Comparison of ENCODE assay signal across 9 mouse cellular contexts in the genomic region with DNA sequence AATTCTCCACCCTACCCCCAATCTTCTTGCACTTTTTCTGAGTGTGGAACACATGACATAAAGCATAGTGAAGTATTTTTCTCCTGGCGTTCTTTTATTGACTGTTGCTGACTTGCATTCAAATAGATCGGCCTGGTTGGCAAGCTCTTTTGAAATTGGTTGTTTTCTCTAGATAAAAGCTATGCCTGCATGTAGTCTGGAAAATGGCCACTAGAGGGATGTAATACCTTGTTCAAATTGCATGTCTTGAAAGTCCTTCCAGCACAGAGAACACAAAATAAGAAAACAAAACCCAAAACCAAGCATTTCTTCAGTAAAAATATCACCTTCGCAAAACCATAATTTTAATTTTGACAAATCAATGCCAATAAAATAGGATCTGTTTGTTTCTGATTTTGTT.
DNase-seq lines count a peak whose midpoint lies in the region; ATAC-seq and TF ChIP-seq lines count a peak whose summit lies in the region.
"Had no signal": no experiment of that assay in that cellular context is flagged by ENCODE, and none has a peak within 500 bp of the region (broad histone marks: within the 10 kb centered on the region; RNA-seq: fewer than 3 reads in every experiment).

No protein-coding gene starts in this region.

- no peak for ATAC-seq in erythroblast, adult 5-6 weeks (replicated peaks; ENCODE audit: low FRiP score, poor library complexity, severe bottlenecking)

- peak; percentile 81 for TF ChIP-seq CTCF in gastrocnemius, adult 2 months (IDR thresholded peaks at IDR 0.05)
- TF ChIP-seq CTCF in left cerebral cortex, adult 2 months (IDR thresholded peaks at IDR 0.05): peak; percentile 83

- no peak overlapping the region for H3K4me3 ChIP-seq in gastrocnemius, adult 2 months
- no peak overlapping the region for H3K4me3 ChIP-seq in left cerebral cortex, adult 2 months
- H3K4me3 ChIP-seq: neural tube, embryonic 13.5 days had no signal

- intact Hi-C loops in gastrocnemius, adult 2 months (cut with DNase I): loop anchor here (2.0 to 10.0 kb wide), 2 partner anchors 143 to 283 kb away; no protein-coding TSS in a partner anchor
- intact Hi-C loops in gastrocnemius, postnatal 14 days (cut with DNase I; ENCODE audit: low total_unique reads): no loop called here
- intact Hi-C loops in left cerebral cortex, adult 2 months (cut with DNase I): loop anchor here (2.0 to 10.0 kb wide), 3 partner anchors 143 to 645 kb away; no protein-coding TSS in a partner anchor

- H3K27ac ChIP-seq in gastrocnemius, adult 2 months: no peak overlapping the region
- no peak overlapping the region for H3K27ac ChIP-seq in left cerebral cortex, adult 2 months
- H3K27ac ChIP-seq: neural tube, embryonic 13.5 days had no signal

- DNase-seq in gastrocnemius, adult 2 months: no peak
- DNase-seq in gastrocnemius, postnatal 14 days: no peak
- peak; percentile 26 for DNase-seq in right cerebral cortex, adult 18-20 months
- DNase-seq in right cerebral cortex, postnatal 25 days: no peak
- peak; percentile 76 for DNase-seq in cerebellum, adult 9-10 months
- DNase-seq in left cerebral cortex, adult 2 months (ENCODE audit: extremely low spot score in 1 of 2, low spot score in 2 of 2): peak in 1 of 2 experiments; percentile 41
- peak; percentile 21 for DNase-seq in right cerebral cortex, postnatal 14 days

Comparison
In these comparisons a context has a peak if more than half of its experiments do, and no peak if none do; other contexts are left out.
1. DNase-seq: peak in right cerebral cortex, adult 18-20 months (single experiment), cerebellum, adult 9-10 months (single experiment) and right cerebral cortex, postnatal 14 days (single experiment); none in gastrocnemius, adult 2 months (single experiment), gastrocnemius, postnatal 14 days (single experiment) and right cerebral cortex, postnatal 25 days (single experiment).